ENCODE assay signal across 8 mouse cellular contexts in genomic region chr2:32961192-32961995, GRCm38 (mm10). TPM values are rescaled to one million over a fixed set of nuclear protein-coding genes. Genes with fewer than 3 reads are reported as not detected.
A peak's percentile ranks its signal among the peaks of the same experiment; 100 is the strongest.
DNase-seq lines count a peak whose midpoint lies in the region; ATAC-seq lines count a peak whose summit lies in the region.

Gene Rpl12, plus strand, starts transcription at chr2:32961559.
Gene Lrsam1, minus strand, starts transcription at chr2:32961614.

- peak within 1 kb of the TSS; percentile 51 for H3K4me3 ChIP-seq in hindbrain, embryonic 11.5 days (ENCODE audit: low read depth, low read length)

- peak within 1 kb of the TSS; percentile 81 for H3K9ac ChIP-seq in hindbrain, embryonic 11.5 days (ENCODE audit: low read depth, low read length)

- H3K4me1 ChIP-seq in hindbrain, embryonic 11.5 days (replicated peaks; ENCODE audit: control insufficient read depth, insufficient read depth, low read length) = peaks cover 5% of the 10 kb centered on the region; the same call in 1 of the 2 replicates

- no peaks in the 10 kb centered on the region for H3K9me3 ChIP-seq in hindbrain, embryonic 11.5 days (ENCODE audit: control insufficient read depth, low read length)

- H3K4me2 ChIP-seq in hindbrain, embryonic 11.5 days (replicated peaks; ENCODE audit: low read depth, low read length) = peak within 1 kb of the TSS; percentile 87

- DNase-seq in MN1 (ENCODE audit: low spot score) = peak; percentile 96
- peak; percentile 89 for DNase-seq in cerebellum, adult 9-10 months
- peak; percentile 88 to 95 for DNase-seq in frontal cortex, adult 2 months (ENCODE audit: extremely low spot score in 1 of 2, low spot score in 1 of 2)
- DNase-seq in hindbrain, embryonic 11.5 days (ENCODE audit: low spot score) = peak; percentile 95
- peak; percentile 93 to 94 for DNase-seq in layer of hippocampus, postnatal 14 days (ENCODE audit: low spot score in 2 of 2)
- peak; percentile 97 for DNase-seq in lung, postnatal 14 days
- DNase-seq in retina, adult 2 months (ENCODE audit: low read depth, low spot score) = peak; percentile 84
- peak; percentile 96 for DNase-seq in thymus, postnatal 36 days

- H3K27ac ChIP-seq in hindbrain, embryonic 11.5 days (ENCODE audit: low read depth, low read length) = peak within 1 kb of the TSS; percentile 80

- WGBS in hindbrain, embryonic 11.5 days = 5% methylated on average over 48 of the region's 55 CpGs

- peak; percentile 95 for ATAC-seq in hindbrain, embryonic 11.5 days (ENCODE audit: low FRiP score)

- 0 out of 2 replicates have a peak, but pooled peaks cover 2% of the 10 kb centered on the region for H3K36me3 ChIP-seq in hindbrain, embryonic 11.5 days (ENCODE audit: control insufficient read depth, insufficient read depth, low read length)

- no peaks in the 10 kb centered on the region for H3K27me3 ChIP-seq in hindbrain, embryonic 11.5 days (ENCODE audit: control insufficient read depth, insufficient read depth, low read length)

RNA-seq across cellular contexts. Expression of gene Rpl12, which starts in this region (rescaled TPM):
- 374 and 403 TPM in 2 replicates for polyA plus RNA-seq in frontal cortex, adult 2 months (2012; rRNA removed)
- polyA plus RNA-seq in hindbrain, embryonic 11.5 days (2014; fragmentation: Nextera tagmentation; extraction: Ambion mirVana) = 129 and 134 TPM in 2 replicates
- 100 to 1,000 TPM; 120 to 122 TPM for total RNA-seq in layer of hippocampus, postnatal 14 days (2021)

RNA-seq across cellular contexts. Expression of gene Lrsam1, which starts in this region (rescaled TPM):
- polyA plus RNA-seq in frontal cortex, adult 2 months (2012; rRNA removed) = 21.5 and 26.0 TPM in 2 replicates
- polyA plus RNA-seq in hindbrain, embryonic 11.5 days (2014; fragmentation: Nextera tagmentation; extraction: Ambion mirVana) = 8.0 and 8.7 TPM in 2 replicates
- 10 to 100 TPM; 33.9 to 38.2 TPM for total RNA-seq in layer of hippocampus, postnatal 14 days (2021)

Comparison
In these comparisons a context has a peak if more than half of its experiments do, and no peak if none do; other contexts are left out.
1. Peak in every context shown above with its lines: DNase-seq, ATAC-seq, H3K4me3 ChIP-seq and H3K27ac ChIP-seq.